Mouse (Mus musculus): ENCODE results near the gene Twistnb. TPM values are rescaled to one million over a fixed set of nuclear protein-coding genes. Genes with fewer than 3 reads are reported as not detected.

The Twistnb gene
- polyA plus RNA-seq, 1 experiment, result 47.6 TPM

DNA sequence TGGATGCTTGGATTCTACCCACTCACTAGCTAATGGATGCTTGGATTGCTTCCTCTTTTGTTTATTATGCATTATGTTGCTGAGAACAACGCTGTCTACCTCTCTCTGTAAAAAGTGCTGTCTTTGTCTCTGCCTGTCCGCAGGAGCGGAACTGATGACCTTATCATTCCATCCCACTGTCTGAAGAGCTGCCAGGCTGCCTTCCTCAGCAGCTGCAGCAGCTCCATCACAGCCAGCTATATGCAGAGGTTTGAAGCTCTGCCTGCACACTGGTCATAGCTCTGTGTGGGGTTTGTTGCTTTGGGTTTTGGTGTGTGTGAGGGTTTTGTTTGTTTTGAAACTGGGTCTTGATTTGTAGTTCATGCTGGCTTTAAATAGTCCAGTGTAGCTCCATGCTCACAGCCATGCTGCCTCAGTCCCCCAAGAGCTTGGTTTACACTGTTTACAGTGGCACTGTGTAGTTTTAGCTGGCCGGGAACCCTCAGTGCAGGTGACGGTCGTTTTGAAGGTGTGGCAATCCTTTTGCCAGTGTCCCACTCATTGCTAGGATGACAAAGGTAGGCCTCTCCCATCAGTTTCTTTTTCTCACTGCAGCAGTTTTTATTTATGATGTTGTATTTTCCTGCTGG is 23.9 kb upstream of the Twistnb start:
- Histone ChIP-seq H3K4me3 (ENCODE audit: low read depth, low read length) (no peak overlapping the region), H3K36me3 (ENCODE audit: control insufficient read depth, insufficient read depth, low read length) (no peaks in the 10 kb centered on the region), H3K27ac (ENCODE audit: insufficient read depth, low read depth, low read length) (no peak overlapping the region), H3K27me3 (ENCODE audit: control insufficient read depth, insufficient read depth, low read length) (no peaks in the 10 kb centered on the region), H3K4me1 (ENCODE audit: control insufficient read depth, insufficient read depth, insufficient read length, low read length) (no peaks in the 10 kb centered on the region)
- TF ChIP-seq CTCF (IDR thresholded peaks at IDR 0.05; ENCODE audit: extremely low read depth, insufficient read length, insufficient replicate concordance, low read depth, low read length) (no peak), POLR2A (IDR thresholded peaks at IDR 0.05; ENCODE audit: low read depth, low read length) (no peak)
- 37% methylated on average over 6 of the region's 6 CpGs for WGBS

DNA sequence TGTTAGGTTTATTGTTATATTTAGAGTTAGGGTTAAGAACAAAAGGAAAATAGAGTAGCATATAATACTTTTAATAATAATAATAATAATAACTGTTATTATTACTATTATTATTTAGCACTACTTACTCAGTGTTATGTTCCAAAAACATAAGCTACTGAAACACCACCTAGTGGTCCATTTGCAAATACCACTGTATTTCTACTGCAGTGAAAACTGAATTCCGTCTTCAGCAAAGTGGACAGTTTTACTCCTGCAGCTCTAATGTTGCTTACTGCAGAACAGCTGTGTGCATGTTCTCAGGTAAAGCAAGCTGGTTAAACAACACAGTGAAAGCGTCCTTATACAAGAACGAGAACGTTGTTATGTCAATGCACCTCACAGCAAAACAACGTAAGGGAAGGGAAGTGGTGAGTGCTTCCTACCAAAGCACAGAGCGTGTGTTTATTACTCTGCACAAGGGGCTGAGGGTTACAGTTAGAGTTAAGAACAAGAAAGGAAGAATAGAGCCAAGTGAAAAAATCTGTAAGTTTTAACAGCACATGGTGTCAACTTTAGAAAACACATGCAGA is 17.8 kb upstream of the Twistnb start:
- no peaks in the 10 kb centered on the region for H3K36me3 ChIP-seq (ENCODE audit: control insufficient read depth, insufficient read depth, low read length)
- H3K27ac ChIP-seq (ENCODE audit: insufficient read depth, low read depth, low read length), result no peak overlapping the region
- no peak overlapping the region for H3K4me3 ChIP-seq (ENCODE audit: low read depth, low read length)
- 47% methylated on average over 6 of the region's 6 CpGs for WGBS
- TF ChIP-seq CTCF (IDR thresholded peaks at IDR 0.05; ENCODE audit: extremely low read depth, insufficient read length, insufficient replicate concordance, low read depth, low read length) (no peak), POLR2A (IDR thresholded peaks at IDR 0.05; ENCODE audit: low read depth, low read length) (no peak)
- H3K27me3 ChIP-seq (ENCODE audit: control insufficient read depth, insufficient read depth, low read length), result no peaks in the 10 kb centered on the region
- no peaks in the 10 kb centered on the region for H3K4me1 ChIP-seq (ENCODE audit: control insufficient read depth, insufficient read depth, insufficient read length, low read length)

- no peaks in the 10 kb centered on the region for H3K27me3 ChIP-seq (ENCODE audit: control insufficient read depth, insufficient read depth, low read length)
- H3K4me3 ChIP-seq (ENCODE audit: low read depth, low read length), result no peak overlapping the region
- H3K27ac ChIP-seq (ENCODE audit: insufficient read depth, low read depth, low read length), result no peak overlapping the region
- 39% methylated on average over 3 of the region's 3 CpGs for WGBS
- TF ChIP-seq POLR2A (IDR thresholded peaks at IDR 0.05; ENCODE audit: low read depth, low read length), result no peak
- TF ChIP-seq CTCF (IDR thresholded peaks at IDR 0.05; ENCODE audit: extremely low read depth, insufficient read length, insufficient replicate concordance, low read depth, low read length), result no peak
- no peaks in the 10 kb centered on the region for H3K36me3 ChIP-seq (ENCODE audit: control insufficient read depth, insufficient read depth, low read length)
- H3K4me1 ChIP-seq (ENCODE audit: control insufficient read depth, insufficient read depth, insufficient read length, low read length), result no peaks in the 10 kb centered on the region
Observed at GRCm38 (mm10) chr12:33424329-33424728, 5.1 kb upstream of the Twistnb start.

- Histone ChIP-seq H3K27ac (ENCODE audit: insufficient read depth, low read depth, low read length) (no peak overlapping the region), H3K4me1 (ENCODE audit: control insufficient read depth, insufficient read depth, insufficient read length, low read length) (no peaks in the 10 kb centered on the region), H3K4me3 (ENCODE audit: low read depth, low read length) (no peak overlapping the region), H3K36me3 (ENCODE audit: control insufficient read depth, insufficient read depth, low read length) (no peaks in the 10 kb centered on the region), H3K27me3 (ENCODE audit: control insufficient read depth, insufficient read depth, low read length) (no peaks in the 10 kb centered on the region)
- 46% methylated on average over 3 of the region's 3 CpGs for WGBS
- no peak for TF ChIP-seq CTCF (IDR thresholded peaks at IDR 0.05; ENCODE audit: extremely low read depth, insufficient read length, insufficient replicate concordance, low read depth, low read length)
- no peak for TF ChIP-seq POLR2A (IDR thresholded peaks at IDR 0.05; ENCODE audit: low read depth, low read length)
Observed at GRCm38 (mm10) chr12:33427293-33427692, 2.1 kb upstream of the Twistnb start.

GRCm38 (mm10) chr12:33427726-33428125 is 1.7 kb upstream of the Twistnb start:
- no peak for TF ChIP-seq CTCF (IDR thresholded peaks at IDR 0.05; ENCODE audit: extremely low read depth, insufficient read length, insufficient replicate concordance, low read depth, low read length)
- no peak for TF ChIP-seq POLR2A (IDR thresholded peaks at IDR 0.05; ENCODE audit: low read depth, low read length)
- Histone ChIP-seq H3K36me3 (ENCODE audit: control insufficient read depth, insufficient read depth, low read length) (no peaks in the 10 kb centered on the region), H3K4me3 (ENCODE audit: low read depth, low read length) (no peak overlapping the region), H3K27me3 (ENCODE audit: control insufficient read depth, insufficient read depth, low read length) (no peaks in the 10 kb centered on the region), H3K27ac (ENCODE audit: insufficient read depth, low read depth, low read length) (no peak overlapping the region), H3K4me1 (ENCODE audit: control insufficient read depth, insufficient read depth, insufficient read length, low read length) (no peaks in the 10 kb centered on the region)
- 43% methylated on average over 2 of the region's 2 CpGs for WGBS

GRCm38 (mm10) chr12:33433812-33434211 is 4.4 kb downstream of the Twistnb start:
- WGBS, result 51% methylated on average over 9 of the region's 9 CpGs
- Histone ChIP-seq H3K27ac (ENCODE audit: insufficient read depth, low read depth, low read length) (peak overlapping the region; percentile 32; the same call in 1 of the 2 replicates), H3K4me1 (ENCODE audit: control insufficient read depth, insufficient read depth, insufficient read length, low read length) (no peaks in the 10 kb centered on the region), H3K36me3 (ENCODE audit: control insufficient read depth, insufficient read depth, low read length) (peaks cover 14% of the 10 kb centered on the region), H3K4me3 (ENCODE audit: low read depth, low read length) (no peak overlapping the region), H3K27me3 (ENCODE audit: control insufficient read depth, insufficient read depth, low read length) (no peaks in the 10 kb centered on the region)
- TF ChIP-seq POLR2A (IDR thresholded peaks at IDR 0.05; ENCODE audit: low read depth, low read length) (no peak), CTCF (IDR thresholded peaks at IDR 0.05; ENCODE audit: extremely low read depth, insufficient read length, insufficient replicate concordance, low read depth, low read length) (no peak)

GRCm38 (mm10) chr12:33434758-33435157 is 5.3 kb downstream of the Twistnb start:
- Histone ChIP-seq H3K4me3 (ENCODE audit: low read depth, low read length) (no peak overlapping the region), H3K36me3 (ENCODE audit: control insufficient read depth, insufficient read depth, low read length) (peaks cover 18% of the 10 kb centered on the region), H3K4me1 (ENCODE audit: control insufficient read depth, insufficient read depth, insufficient read length, low read length) (no peaks in the 10 kb centered on the region), H3K27ac (ENCODE audit: insufficient read depth, low read depth, low read length) (no peak overlapping the region), H3K27me3 (ENCODE audit: control insufficient read depth, insufficient read depth, low read length) (no peaks in the 10 kb centered on the region)
- peak; percentile 20; the same call in 1 of the 2 replicates for TF ChIP-seq CTCF (IDR thresholded peaks at IDR 0.05; ENCODE audit: extremely low read depth, insufficient read length, insufficient replicate concordance, low read depth, low read length)
- no peak for TF ChIP-seq POLR2A (IDR thresholded peaks at IDR 0.05; ENCODE audit: low read depth, low read length)
- 95% methylated on average over 4 of the region's 4 CpGs for WGBS
